8 mouse cellular contexts compared by ENCODE assay signal in genomic region chr7:99988725-99989124, GRCm38 (mm10). TPM values are rescaled to one million over a fixed set of nuclear protein-coding genes. Genes with fewer than 3 reads are reported as not detected.
DNase-seq lines count a peak whose midpoint lies in the region; ATAC-seq and TF ChIP-seq lines count a peak whose summit lies in the region.

No protein-coding gene starts in this region.

- no peaks in the 10 kb centered on the region for H3K79me2 ChIP-seq in CH12.LX (replicated peaks; ENCODE audit: control insufficient read depth, extremely low read depth, insufficient read depth, poor library complexity, severe bottlenecking)

- TF ChIP-seq POLR2A in CH12.LX (IDR thresholded peaks at IDR 0.05; ENCODE audit: low read depth, low read length): no peak

- H3K4me3 ChIP-seq in CH12.LX (replicated peaks in 1 of 3; ENCODE audit: low read depth in 2 of 3, low read length in 2 of 3, poor library complexity in 1 of 3): no peak overlapping the region
- H3K4me3 ChIP-seq in lung, postnatal 0 days (ENCODE audit: low read depth, low read length): no peak overlapping the region

- ATAC-seq in lung, postnatal 0 days: peak; percentile 73

- in situ Hi-C loops in CH12.LX (cut with MboI; ENCODE audit: low pct_ligation_motif_present, low pct_unique_long_range_greater_than_20kb, low sequenced_read_pairs): no loop called here

- no peaks in the 10 kb centered on the region for H3K9me3 ChIP-seq in CH12.LX (replicated peaks; ENCODE audit: low read length)
- no peaks in the 10 kb centered on the region for H3K9me3 ChIP-seq in lung, postnatal 0 days (ENCODE audit: low read length)

- H3K36me3 ChIP-seq in CH12.LX (replicated peaks in 1 of 2; ENCODE audit: control insufficient read depth in 1 of 2, insufficient read depth in 1 of 2, low read length in 1 of 2): no peaks in the 10 kb centered on the region
- no peaks in the 10 kb centered on the region for H3K36me3 ChIP-seq in lung, postnatal 0 days (ENCODE audit: insufficient read depth, low read length)

- WGBS in lung, postnatal 0 days: under 1% methylated on average over 4 of the region's 4 CpGs

- H3K9ac ChIP-seq in CH12.LX (ENCODE audit: insufficient read depth, low read depth): no peak overlapping the region
- no peak overlapping the region for H3K9ac ChIP-seq in lung, postnatal 0 days (replicated peaks; ENCODE audit: low read depth)

- no peaks in the 10 kb centered on the region for H3K27me3 ChIP-seq in CH12.LX (replicated peaks)
- H3K27me3 ChIP-seq in lung, postnatal 0 days (replicated peaks; ENCODE audit: insufficient read depth, low read length): no peaks in the 10 kb centered on the region

- DNase-seq in CH12.LX (ENCODE audit: extremely low read depth): peak; percentile 44
- DNase-seq in adrenal gland, adult 2 months: peak; percentile 76
- peak; percentile 90 for DNase-seq in embryo, embryonic 10.5 days (ENCODE audit: low spot score)
- peak; percentile 61 to 70 for DNase-seq in gastrocnemius, postnatal 4 days (ENCODE audit: low spot score in 2 of 2)
- peak; percentile 81 to 85 for DNase-seq in kidney, postnatal 4 days
- DNase-seq in lung, postnatal 0 days (ENCODE audit: low spot score): peak; percentile 81
- peak; percentile 93 for DNase-seq in retina, embryonic 14.5 days (ENCODE audit: low spot score)
- DNase-seq in urinary bladder, postnatal 10 days (ENCODE audit: low spot score): peak; percentile 48

- TF ChIP-seq RAD21 in CH12.LX (IDR thresholded peaks at IDR 0.05; ENCODE audit: low read depth, low read length): peak; percentile 75

- TF ChIP-seq EP300 in CH12.LX (IDR thresholded peaks at IDR 0.05; ENCODE audit: low read length): no peak
- TF ChIP-seq EP300 in lung, postnatal 0 days (IDR thresholded peaks at IDR 0.05): no peak

- no peak overlapping the region for H3K27ac ChIP-seq in CH12.LX (ENCODE audit: insufficient read depth, low read depth)
- H3K27ac ChIP-seq in lung, postnatal 0 days (ENCODE audit: low read length): no peak overlapping the region

- H3K4me1 ChIP-seq in CH12.LX (ENCODE audit: control insufficient read depth in 1 of 2, insufficient read depth in 2 of 2): peaks cover 0 to 6% of the 10 kb centered on the region in 2 experiments; a peak in 1 of 4 replicates
- no peaks in the 10 kb centered on the region for H3K4me1 ChIP-seq in lung, postnatal 0 days (ENCODE audit: insufficient read depth, low read depth, low read length)

- peak overlapping the region; percentile 6; the same call in 1 of the 2 replicates for H3K4me2 ChIP-seq in CH12.LX (ENCODE audit: insufficient read depth, low read depth, poor library complexity, severe bottlenecking)
- H3K4me2 ChIP-seq in lung, postnatal 0 days (replicated peaks; ENCODE audit: low read depth, low read length): no peak overlapping the region

- peak; percentile 58 to 87 for TF ChIP-seq CTCF in CH12.LX (conservative IDR thresholded peaks at IDR 0.05 in 1 of 2, IDR thresholded peaks at IDR 0.05 in 1 of 2; ENCODE audit: low read depth in 2 of 2, low read length in 2 of 2)
- TF ChIP-seq CTCF in lung, postnatal 0 days (IDR thresholded peaks at IDR 0.05): peak; percentile 92

- dilution Hi-C loops in CH12.LX (cut with MboI; ENCODE audit: extremely low pct_ligation_motif_present, extremely low pct_unique_long_range_greater_than_20kb, low sequenced_read_pairs): no loop called here

TF ChIP-seq in CH12.LX, 34 proteins besides CTCF, POLR2A, EP300 and RAD21:
- TF ChIP-seq E2F4 (IDR thresholded peaks at IDR 0.05; ENCODE audit: insufficient replicate concordance, low read depth, low read length) (no peak), SMC3 (IDR thresholded peaks at IDR 0.05; ENCODE audit: low read depth, low read length) (peak; percentile 74), IRF4 (IDR thresholded peaks at IDR 0.05; ENCODE audit: low read depth, low read length) (0 out of 2 replicates have a peak, but pooled peaks have one; percentile 15), MEF2A (IDR thresholded peaks at IDR 0.05; ENCODE audit: borderline replicate concordance, low read depth, low read length) (0 out of 2 replicates have a peak, but pooled peaks have one; percentile 27), ZMIZ1 (IDR thresholded peaks at IDR 0.05; ENCODE audit: low read depth, low read length) (no peak)

RNA-seq across cellular contexts. Expression of gene Rnf169, which starts 8.5 kb away (rescaled TPM):
- total RNA-seq in CH12.LX (2012; rRNA removed) (8.9 and 11.4 TPM in 2 replicates), CH12.LX (2014; rRNA removed) (5.2 and 5.4 TPM in 2 replicates)
- polyA plus RNA-seq in CH12.LX (2012; ENCODE audit: insufficient read length, low read depth): 3.7 and 3.9 TPM in 2 replicates
- 10 to 100 TPM; 13.0 to 13.8 TPM for total RNA-seq in adrenal gland, adult 2 months (2021)
- 3.7 and 5.0 TPM in 2 replicates for polyA plus RNA-seq in adrenal gland, adult 2 months (2012; rRNA removed)
- 10 to 100 TPM; 12.4 to 14.5 TPM for total RNA-seq in gastrocnemius, postnatal 4 days (2021)
- 3.8 and 4.2 TPM in 2 replicates for polyA plus RNA-seq in lung, postnatal 0 days (2015; fragmentation: Nextera tagmentation; extraction: Ambion mirVana)

RNA-seq across cellular contexts. Expression of gene Chrdl2, which starts 17.2 kb away (rescaled TPM):
- total RNA-seq in CH12.LX (2012; rRNA removed): not detected in 2 replicates
- total RNA-seq in CH12.LX (2014; rRNA removed): not detected in 2 replicates
- polyA plus RNA-seq in CH12.LX (2012; ENCODE audit: insufficient read length, low read depth): not detected in 2 replicates
- not detected for total RNA-seq in adrenal gland, adult 2 months (2021)
- 0.33 TPM in 1 of 2 replicates, not detected in the other for polyA plus RNA-seq in adrenal gland, adult 2 months (2012; rRNA removed)
- 1 to 10 TPM; 4.7 to 6.5 TPM for total RNA-seq in gastrocnemius, postnatal 4 days (2021)
- polyA plus RNA-seq in lung, postnatal 0 days (2015; fragmentation: Nextera tagmentation; extraction: Ambion mirVana): 0.11 TPM in 1 of 2 replicates, not detected in the other

Comparison
In these comparisons a context has a peak if more than half of its experiments do, and no peak if none do; other contexts are left out.
1. RNA of gene Chrdl2, which starts 17.2 kb away (total RNA-seq): 4.7 to 6.5 TPM in gastrocnemius, postnatal 4 days; not detected in CH12.LX and not detected in adrenal gland, adult 2 months; every median in the first group is over 4 times any median in the second.
2. Peak in every context shown above with its lines, with median percentiles within 50 percentile points of each other: DNase-seq.